Mouse (Mus musculus): ENCODE measurements around the gene Git2. TPM values are rescaled to one million over a fixed set of nuclear protein-coding genes. Genes with fewer than 3 reads are reported as not detected.

Git2 gene
- polyA plus RNA-seq, 1 experiment, result 57.5 TPM

DNA sequence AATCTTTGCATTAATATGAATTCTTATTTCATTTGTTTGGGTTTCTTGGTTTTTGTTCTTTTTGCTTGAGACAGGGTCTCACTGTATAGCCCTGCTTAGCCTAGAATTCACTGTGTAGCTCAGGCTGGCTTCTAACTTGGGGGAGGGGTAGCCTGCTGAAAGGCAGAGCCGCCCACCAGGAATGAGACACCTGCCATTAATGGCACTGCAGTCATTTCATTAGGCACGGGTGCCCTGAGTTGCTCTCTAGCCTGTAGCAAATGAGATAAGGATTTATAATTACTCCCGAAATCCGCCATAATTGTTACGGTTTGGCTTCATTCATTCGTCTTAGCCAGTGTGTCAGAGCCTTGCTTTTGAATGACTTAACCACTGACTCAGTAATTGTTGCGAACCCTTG lies 857 bp upstream of the Git2 start:
- no peak for DNase-seq (ENCODE audit: low read depth)
- TF ChIP-seq CTCF (IDR thresholded peaks at IDR 0.05; ENCODE audit: borderline replicate concordance, extremely low read depth, insufficient read depth, insufficient read length) (no peak), POLR2A (IDR thresholded peaks at IDR 0.05; ENCODE audit: borderline replicate concordance, extremely low read depth, insufficient read depth, insufficient read length, poor library complexity, severe bottlenecking) (no peak)

DNA sequence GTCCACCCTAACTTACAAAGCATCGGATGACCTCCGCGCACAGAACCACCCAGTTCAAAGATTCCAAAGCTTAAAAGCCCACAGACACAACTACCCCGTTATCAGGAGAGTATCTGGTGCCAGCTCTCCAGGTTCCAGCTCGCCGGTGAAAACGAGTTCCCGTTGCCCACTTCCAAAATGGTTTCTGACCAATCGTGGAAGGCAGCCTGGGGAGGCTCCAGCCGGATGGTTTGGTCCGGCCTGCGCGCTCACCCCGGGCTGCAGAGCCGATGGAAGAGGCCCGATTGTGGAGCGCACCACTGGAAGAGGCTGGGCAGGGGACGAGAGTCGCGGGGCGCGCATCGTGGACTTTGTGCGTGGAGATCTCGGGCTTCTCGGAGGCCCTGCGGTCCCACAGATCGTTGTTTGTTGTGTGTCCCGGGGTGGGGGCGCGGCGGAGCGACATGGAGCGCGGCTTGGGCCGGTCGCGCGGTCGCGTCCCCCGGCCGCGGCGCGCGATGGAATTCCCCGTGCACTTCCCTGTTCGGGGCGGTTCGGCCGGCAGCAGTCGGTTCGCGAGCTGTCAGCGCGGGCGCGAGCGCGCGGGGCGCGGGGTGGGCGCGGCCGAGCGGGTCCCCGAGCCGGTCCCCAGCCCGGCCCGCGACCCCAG lies 790 bp downstream of the Git2 start, which contains the start of gene Ankrd13a:
Gene Ankrd13a (plus strand): TSS at position 275 of the 649 bp plus-strand sequence.
- peak; percentile 98 for DNase-seq (ENCODE audit: low read depth)
- TF ChIP-seq POLR2A (IDR thresholded peaks at IDR 0.05; ENCODE audit: borderline replicate concordance, extremely low read depth, insufficient read depth, insufficient read length, poor library complexity, severe bottlenecking) (peak; percentile 83), CTCF (IDR thresholded peaks at IDR 0.05; ENCODE audit: borderline replicate concordance, extremely low read depth, insufficient read depth, insufficient read length) (no peak)

- no peak for DNase-seq (ENCODE audit: low read depth)
- TF ChIP-seq POLR2A (IDR thresholded peaks at IDR 0.05; ENCODE audit: borderline replicate concordance, extremely low read depth, insufficient read depth, insufficient read length, poor library complexity, severe bottlenecking) (no peak), CTCF (IDR thresholded peaks at IDR 0.05; ENCODE audit: borderline replicate concordance, extremely low read depth, insufficient read depth, insufficient read length) (no peak)
These were observed 1.5 kb downstream of the Git2 start for GRCm38 (mm10) chr5:114773780-114774179.

DNA sequence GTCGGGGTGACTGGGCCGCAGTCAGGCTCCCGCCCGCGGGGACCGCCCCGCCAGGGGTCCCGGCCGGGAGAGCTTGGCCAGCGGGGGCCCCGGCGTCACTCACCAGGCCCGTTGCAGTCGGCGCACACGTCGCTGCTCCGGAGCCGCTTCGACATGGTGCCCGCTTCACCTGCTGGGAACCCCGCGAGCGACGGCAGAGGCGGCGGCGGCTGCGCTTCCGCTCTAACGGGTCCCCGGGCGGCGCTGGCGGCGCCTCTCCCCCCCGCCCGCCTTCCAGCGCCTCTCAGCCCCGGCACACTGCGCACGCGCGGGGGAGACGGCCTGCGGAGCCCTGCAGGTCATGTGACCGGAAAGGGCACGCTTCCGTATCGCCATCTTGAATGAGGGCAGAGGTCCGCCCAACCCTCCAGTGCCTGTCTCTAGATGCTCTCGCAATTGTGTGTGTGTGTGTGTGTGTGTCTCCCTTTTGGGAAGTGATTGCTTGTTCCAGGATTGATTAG lies 2.1 kb downstream of the Git2 start:
- TF ChIP-seq CTCF (IDR thresholded peaks at IDR 0.05; ENCODE audit: borderline replicate concordance, extremely low read depth, insufficient read depth, insufficient read length) (no peak), POLR2A (IDR thresholded peaks at IDR 0.05; ENCODE audit: borderline replicate concordance, extremely low read depth, insufficient read depth, insufficient read length, poor library complexity, severe bottlenecking) (peak; percentile 79)
- DNase-seq (ENCODE audit: low read depth), result peak; percentile 99

DNA sequence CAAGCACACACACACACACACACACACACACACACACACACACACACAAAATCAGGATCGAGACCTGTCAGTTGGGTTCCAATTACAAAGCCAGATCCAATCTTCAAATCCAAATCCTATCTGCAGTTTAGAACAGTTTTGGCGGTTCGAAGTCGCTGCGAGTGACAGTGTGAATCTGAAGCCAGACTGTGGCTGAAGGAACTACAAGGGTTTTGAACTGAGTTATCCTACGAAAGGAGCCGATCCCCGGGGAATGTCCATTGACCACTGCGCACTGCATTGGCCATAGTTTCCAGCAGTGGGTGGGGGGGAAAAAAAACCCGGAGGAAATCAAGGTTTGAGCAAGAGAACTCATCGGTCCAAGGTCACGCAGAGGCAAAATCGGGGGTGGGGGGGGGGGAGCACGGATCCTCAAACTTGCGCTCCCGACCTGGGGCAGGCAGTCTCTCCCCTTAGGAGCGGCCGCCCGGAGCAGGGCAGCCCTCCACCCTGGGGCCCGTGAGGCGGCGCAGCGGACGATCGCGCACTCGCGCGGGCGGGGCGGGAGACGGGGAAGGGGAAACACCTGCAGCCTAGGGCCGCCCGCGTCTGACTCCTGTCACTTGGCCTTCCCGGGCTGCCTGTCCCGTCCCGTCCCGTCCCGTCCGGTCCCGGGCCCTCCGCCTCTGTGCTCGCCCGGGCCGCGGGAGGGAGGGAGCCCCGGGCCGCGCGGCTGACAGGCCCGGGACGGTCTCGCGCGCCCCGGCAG lies 2.7 kb downstream of the Git2 start:
- TF ChIP-seq POLR2A (IDR thresholded peaks at IDR 0.05; ENCODE audit: borderline replicate concordance, extremely low read depth, insufficient read depth, insufficient read length, poor library complexity, severe bottlenecking) (no peak), CTCF (IDR thresholded peaks at IDR 0.05; ENCODE audit: borderline replicate concordance, extremely low read depth, insufficient read depth, insufficient read length) (no peak)
- DNase-seq (ENCODE audit: low read depth), result no peak

DNA sequence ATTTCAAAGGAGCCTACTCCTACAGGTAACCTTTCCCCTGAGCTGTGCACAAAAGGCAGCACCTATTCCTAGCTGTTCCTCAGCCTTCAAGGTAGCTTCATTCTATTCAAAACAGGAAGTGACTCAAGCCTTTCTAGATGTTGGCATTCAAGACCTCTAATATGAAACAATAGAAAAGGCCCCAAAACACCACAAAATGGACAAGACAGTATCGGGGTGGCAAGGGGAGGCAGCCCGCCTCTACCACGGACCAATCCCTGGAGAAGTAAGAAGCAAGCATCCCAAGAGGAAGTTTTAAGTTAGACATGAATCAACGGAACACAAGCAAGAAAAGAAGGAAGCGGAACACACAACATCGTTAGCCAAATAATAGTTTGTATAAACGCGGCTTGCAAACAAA lies 3.5 kb downstream of the Git2 start:
- TF ChIP-seq POLR2A (IDR thresholded peaks at IDR 0.05; ENCODE audit: borderline replicate concordance, extremely low read depth, insufficient read depth, insufficient read length, poor library complexity, severe bottlenecking), result no peak
- TF ChIP-seq CTCF (IDR thresholded peaks at IDR 0.05; ENCODE audit: borderline replicate concordance, extremely low read depth, insufficient read depth, insufficient read length), result no peak
- no peak for DNase-seq (ENCODE audit: low read depth)

DNA sequence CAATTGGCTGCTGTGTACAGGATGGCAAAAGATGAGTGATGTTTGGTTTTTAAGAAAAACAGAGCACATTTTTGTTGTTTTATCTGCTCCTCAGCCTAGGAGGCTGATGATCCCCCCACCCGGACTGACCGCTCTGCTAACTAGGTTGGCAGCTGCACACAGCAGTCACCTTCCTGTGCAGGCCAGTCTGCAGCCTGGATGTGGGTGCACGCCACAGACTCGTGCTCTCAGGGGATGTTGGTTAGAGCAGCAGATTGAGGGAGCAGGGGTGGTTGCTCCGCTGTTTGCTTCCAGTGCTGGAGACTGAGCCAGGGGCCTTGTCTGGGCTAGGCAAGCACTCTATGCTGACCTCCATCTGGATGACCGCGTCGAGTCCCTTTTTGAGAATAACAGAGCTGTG lies 5.5 kb downstream of the Git2 start:
- TF ChIP-seq CTCF (IDR thresholded peaks at IDR 0.05; ENCODE audit: borderline replicate concordance, extremely low read depth, insufficient read depth, insufficient read length) (no peak), POLR2A (IDR thresholded peaks at IDR 0.05; ENCODE audit: borderline replicate concordance, extremely low read depth, insufficient read depth, insufficient read length, poor library complexity, severe bottlenecking) (no peak)
- DNase-seq (ENCODE audit: low read depth), result no peak

- no peak for DNase-seq (ENCODE audit: low read depth)
- TF ChIP-seq POLR2A (IDR thresholded peaks at IDR 0.05; ENCODE audit: borderline replicate concordance, extremely low read depth, insufficient read depth, insufficient read length, poor library complexity, severe bottlenecking) (no peak), CTCF (IDR thresholded peaks at IDR 0.05; ENCODE audit: borderline replicate concordance, extremely low read depth, insufficient read depth, insufficient read length) (no peak)
These were observed 8.1 kb downstream of the Git2 start for GRCm38 (mm10) chr5:114767185-114767584.

DNA sequence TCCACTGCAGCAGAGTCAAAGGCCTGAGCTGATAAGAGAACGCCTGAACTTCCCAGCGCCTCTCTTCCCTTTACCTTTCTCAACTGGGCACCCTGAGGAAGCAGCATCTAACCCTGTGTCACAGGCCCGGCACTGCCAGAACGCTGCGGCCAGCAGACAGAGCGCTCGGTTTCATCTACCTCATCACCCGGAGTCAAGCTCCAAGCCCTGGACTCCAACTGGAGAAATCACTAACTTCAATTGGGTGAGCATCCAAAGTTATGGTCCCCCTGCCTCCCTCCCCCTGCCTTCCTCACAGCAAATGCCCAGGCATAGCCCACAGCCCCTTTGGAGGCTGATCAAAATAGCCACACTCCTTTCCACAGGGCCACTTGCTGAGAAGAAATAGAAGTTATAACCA lies 8.6 kb downstream of the Git2 start:
- TF ChIP-seq POLR2A (IDR thresholded peaks at IDR 0.05; ENCODE audit: borderline replicate concordance, extremely low read depth, insufficient read depth, insufficient read length, poor library complexity, severe bottlenecking) (no peak), CTCF (IDR thresholded peaks at IDR 0.05; ENCODE audit: borderline replicate concordance, extremely low read depth, insufficient read depth, insufficient read length) (no peak)
- no peak for DNase-seq (ENCODE audit: low read depth)

DNA sequence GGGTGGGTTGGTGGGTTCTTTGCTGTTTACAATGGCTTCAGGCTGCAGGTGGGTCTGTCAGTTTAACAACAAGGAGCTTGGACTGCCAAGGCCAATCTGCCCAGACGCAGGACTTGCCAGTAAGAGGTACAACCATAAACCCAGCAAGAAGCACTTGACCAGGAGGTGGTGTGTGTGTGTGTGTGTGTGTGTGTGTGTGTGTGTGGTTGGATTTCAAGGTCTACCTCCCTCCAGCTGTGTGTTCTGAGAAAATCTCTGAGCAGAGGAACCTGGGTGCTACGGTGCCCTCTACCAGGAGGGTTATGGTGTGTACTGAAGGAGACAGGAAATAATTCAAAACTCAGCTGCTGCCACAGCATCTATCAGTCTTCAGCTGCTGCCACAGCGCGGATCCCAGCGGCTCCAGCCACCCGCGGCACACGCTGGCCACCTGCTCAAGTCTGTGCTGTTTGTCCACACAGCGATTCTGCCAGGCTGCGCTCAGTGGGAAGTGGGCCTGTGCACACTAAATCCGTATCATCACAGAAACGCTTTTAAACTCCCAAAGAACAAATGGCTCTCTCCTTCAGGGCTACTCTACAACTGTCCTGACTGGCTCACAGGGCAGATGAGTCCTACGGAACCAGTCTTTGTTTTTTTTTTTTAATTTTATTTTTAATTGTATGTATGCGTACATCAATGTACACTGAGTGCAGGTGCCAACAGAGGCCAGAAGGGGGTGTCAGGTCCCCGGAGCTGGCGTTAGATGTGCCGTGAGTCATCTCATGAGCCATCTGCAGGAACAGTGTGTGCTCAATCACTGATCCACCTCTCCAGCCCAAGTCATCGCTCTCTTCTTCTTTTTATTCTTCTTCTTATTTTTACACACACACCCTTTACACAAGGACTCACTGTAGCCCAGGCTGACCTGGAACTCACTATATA lies 10.2 kb downstream of the Git2 start:
- TF ChIP-seq POLR2A (IDR thresholded peaks at IDR 0.05; ENCODE audit: borderline replicate concordance, extremely low read depth, insufficient read depth, insufficient read length, poor library complexity, severe bottlenecking) (no peak), CTCF (IDR thresholded peaks at IDR 0.05; ENCODE audit: borderline replicate concordance, extremely low read depth, insufficient read depth, insufficient read length) (0 out of 2 replicates have a peak, but pooled peaks have one; percentile 11)
- DNase-seq (ENCODE audit: low read depth), result peak; percentile 29

DNA sequence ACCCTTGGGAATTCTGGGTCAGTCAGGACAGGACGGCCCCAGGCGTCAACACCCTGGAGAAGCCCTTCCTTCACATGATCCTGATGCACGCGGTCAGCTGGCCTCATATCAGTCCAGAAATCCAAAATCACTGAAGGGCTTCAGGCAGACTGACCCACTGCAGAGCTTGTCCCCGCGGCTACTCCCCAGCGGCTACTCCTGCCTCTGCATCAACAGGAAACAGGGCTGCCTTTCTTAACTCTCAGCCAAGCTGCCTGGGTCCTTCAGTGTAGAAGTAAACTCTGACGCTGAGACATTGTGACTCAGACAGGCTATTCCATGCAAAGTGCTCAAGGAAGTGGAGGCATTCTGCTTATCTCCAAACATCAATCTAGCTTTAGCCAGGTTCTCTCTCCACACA lies 13.3 kb downstream of the Git2 start:
- TF ChIP-seq CTCF (IDR thresholded peaks at IDR 0.05; ENCODE audit: borderline replicate concordance, extremely low read depth, insufficient read depth, insufficient read length), result no peak
- DNase-seq (ENCODE audit: low read depth), result no peak

All from brain, embryonic 14.5 days (tissue).